Mouse (Mus musculus): ENCODE measurements around the gene Mybbp1a.

GRCm38 (mm10) chr11:72434963-72435693 lies 6.0 kb upstream of the Mybbp1a start, which contains the start of gene Ggt6:
- TF ChIP-seq POLR2A (IDR thresholded peaks at IDR 0.05; ENCODE audit: borderline replicate concordance, extremely low read depth, low read depth, low read length): no peak
- TF ChIP-seq CTCF (IDR thresholded peaks at IDR 0.05; ENCODE audit: insufficient read depth, low read length): no peak

All from lung, adult 2 months (tissue).